Mouse (Mus musculus): ENCODE data around the gene Fbxw20. TPM values are rescaled to one million over a fixed set of nuclear protein-coding genes. Genes with fewer than 3 reads are reported as not detected.
"Not testable (repeated sequence)": the region's sequence is repeated elsewhere in the genome, so short reads cannot be mapped to it uniquely, and the experiment has no call there.

The Fbxw20 gene
- not detected in 2 replicates for polyA plus RNA-seq (2014; fragmentation: Nextera tagmentation; extraction: Ambion mirVana)

DNA sequence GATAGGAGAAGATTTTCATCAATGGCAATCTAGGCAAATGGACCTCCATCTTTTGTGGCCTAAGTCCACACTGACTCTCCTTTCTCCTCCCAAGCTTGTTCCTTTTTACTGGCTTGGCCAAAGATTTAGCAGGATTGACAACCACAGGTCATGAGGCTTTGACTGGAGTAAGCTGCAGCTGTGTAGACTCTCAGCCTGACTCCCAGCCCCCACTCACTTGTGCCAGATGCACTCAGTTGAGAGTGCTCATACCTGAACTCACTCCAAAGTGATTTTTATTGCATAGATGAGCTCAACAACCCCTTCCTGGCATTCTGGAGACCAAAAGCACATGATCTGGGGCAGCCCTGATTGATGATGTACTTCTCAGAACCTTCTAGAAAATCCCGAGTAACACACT is at the start of gene Fbxw20:
Gene Fbxw20 (minus strand): TSS at position 101 of the 400 bp plus-strand sequence.
- H3K4me2 ChIP-seq (ENCODE audit: low read depth, low read length, severe bottlenecking), result no peak within 1 kb of the TSS
- H3K9me3 ChIP-seq (ENCODE audit: control insufficient read depth, low read length), result no peaks in the 10 kb centered on the region
- DNase-seq (ENCODE audit: low spot score), result no peak
- H3K9ac ChIP-seq (ENCODE audit: low read length), result no peak within 1 kb of the TSS
- WGBS, result 94% methylated on average over 1 of the region's 1 CpGs
- no peaks in the 10 kb centered on the region for H3K36me3 ChIP-seq (ENCODE audit: control insufficient read depth, insufficient read depth, low read length)
- no peaks in the 10 kb centered on the region for H3K27me3 ChIP-seq (ENCODE audit: control insufficient read depth, insufficient read depth, low read length)
- H3K4me3 ChIP-seq (ENCODE audit: low read depth, low read length), result no peak within 1 kb of the TSS
- no peak within 1 kb of the TSS for H3K27ac ChIP-seq (ENCODE audit: low read depth, low read length)
- ATAC-seq (replicated peaks; ENCODE audit: low FRiP score), result no peak
- H3K4me1 ChIP-seq (replicated peaks; ENCODE audit: control insufficient read depth, insufficient read depth, low read length), result no peaks in the 10 kb centered on the region

DNA sequence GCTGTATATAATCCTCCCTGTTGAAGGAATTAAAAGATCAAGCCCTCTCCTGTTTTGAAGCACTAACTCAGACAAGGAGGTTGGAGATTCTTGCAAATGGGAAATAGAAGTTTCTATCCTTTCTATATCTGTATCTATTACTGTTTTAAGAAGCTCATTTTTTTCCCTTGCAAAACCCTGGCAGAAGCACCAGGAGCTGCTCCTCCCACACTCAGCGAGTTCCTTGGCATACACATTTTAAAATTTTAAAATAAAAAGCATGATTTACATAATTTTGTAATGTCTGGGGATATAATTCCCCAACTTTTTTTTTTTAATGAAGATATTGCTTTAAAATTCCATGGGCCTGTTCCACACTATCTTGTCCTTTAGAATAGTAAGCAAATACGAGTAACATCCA is 28.5 kb upstream of the Fbxw20 start:
- H3K4me2 ChIP-seq (ENCODE audit: low read depth, low read length, severe bottlenecking), result no peak overlapping the region
- no peaks in the 10 kb centered on the region for H3K9me3 ChIP-seq (ENCODE audit: control insufficient read depth, low read length)
- WGBS, result 74% methylated on average over 2 of the region's 2 CpGs

DNA sequence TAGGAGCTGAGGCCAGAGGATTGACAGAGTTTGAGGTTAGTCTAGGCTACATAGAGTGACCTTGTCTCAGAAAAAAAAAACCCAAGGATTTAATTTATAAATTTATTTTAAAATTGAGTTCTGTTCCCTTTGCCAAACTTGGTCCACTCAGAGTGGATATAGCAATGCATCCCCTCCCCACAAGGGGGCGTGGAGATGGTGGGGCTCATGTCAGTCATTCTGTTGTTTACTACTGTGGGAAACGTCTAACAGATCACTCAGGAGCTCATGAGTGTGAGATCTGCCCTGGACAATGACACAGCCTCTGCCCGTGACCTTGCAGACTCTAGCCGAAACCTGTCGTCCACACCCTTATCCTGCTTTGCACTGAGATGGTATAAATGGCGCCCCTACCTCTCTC is 16.1 kb downstream of the Fbxw20 start:
- no peak overlapping the region for H3K9ac ChIP-seq (ENCODE audit: low read length)
- no peaks in the 10 kb centered on the region for H3K36me3 ChIP-seq (ENCODE audit: control insufficient read depth, insufficient read depth, low read length)
- ATAC-seq (replicated peaks; ENCODE audit: low FRiP score) (no peak), DNase-seq (ENCODE audit: low spot score) (no peak)
- H3K9me3 ChIP-seq (ENCODE audit: control insufficient read depth, low read length), result no peaks in the 10 kb centered on the region
- no peak overlapping the region for H3K4me3 ChIP-seq (ENCODE audit: low read depth, low read length)
- no peak overlapping the region for H3K27ac ChIP-seq (ENCODE audit: low read depth, low read length)
- 78% methylated on average over 6 of the region's 6 CpGs for WGBS
- no peaks in the 10 kb centered on the region for H3K27me3 ChIP-seq (ENCODE audit: control insufficient read depth, insufficient read depth, low read length)
- no peak overlapping the region for H3K4me2 ChIP-seq (ENCODE audit: low read depth, low read length, severe bottlenecking)
- H3K4me1 ChIP-seq (replicated peaks; ENCODE audit: control insufficient read depth, insufficient read depth, low read length), result no peaks in the 10 kb centered on the region

More for the DNA sequence above, 28.5 kb upstream of the Fbxw20 start:
- no peak for ATAC-seq (replicated peaks; ENCODE audit: low FRiP score)
- no peaks in the 10 kb centered on the region for H3K27me3 ChIP-seq (ENCODE audit: control insufficient read depth, insufficient read depth, low read length)
- H3K36me3 ChIP-seq (ENCODE audit: control insufficient read depth, insufficient read depth, low read length), result no peaks in the 10 kb centered on the region
- no peak overlapping the region for H3K9ac ChIP-seq (ENCODE audit: low read length)
- H3K4me1 ChIP-seq (replicated peaks; ENCODE audit: control insufficient read depth, insufficient read depth, low read length), result no peaks in the 10 kb centered on the region
- no peak overlapping the region for H3K27ac ChIP-seq (ENCODE audit: low read depth, low read length)
- no peak for DNase-seq (ENCODE audit: low spot score)
- no peak overlapping the region for H3K4me3 ChIP-seq (ENCODE audit: low read depth, low read length)

DNA sequence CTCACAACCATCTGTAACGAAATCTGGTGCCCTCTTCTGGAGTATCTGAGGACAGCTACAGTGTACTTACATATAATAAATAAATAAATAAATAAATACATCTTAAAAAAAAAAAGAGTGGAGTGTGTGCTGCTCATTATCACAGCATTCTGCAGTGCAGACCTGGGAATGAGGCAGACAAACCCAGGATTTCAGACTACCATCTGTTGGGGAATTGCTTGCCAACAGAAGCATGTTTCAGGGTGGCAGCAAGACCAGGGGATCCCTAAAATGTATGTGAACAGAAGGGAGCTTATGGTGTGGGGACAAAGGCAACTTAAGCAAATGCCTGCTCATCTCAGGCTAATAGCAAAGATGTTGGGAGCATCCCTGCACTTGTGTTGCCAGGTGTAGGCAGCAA is 33.2 kb downstream of the Fbxw20 start:
- not testable (repeated sequence) for ATAC-seq (replicated peaks; ENCODE audit: low FRiP score); H3K27ac ChIP-seq (ENCODE audit: low read depth, low read length); DNase-seq (ENCODE audit: low spot score)

DNA sequence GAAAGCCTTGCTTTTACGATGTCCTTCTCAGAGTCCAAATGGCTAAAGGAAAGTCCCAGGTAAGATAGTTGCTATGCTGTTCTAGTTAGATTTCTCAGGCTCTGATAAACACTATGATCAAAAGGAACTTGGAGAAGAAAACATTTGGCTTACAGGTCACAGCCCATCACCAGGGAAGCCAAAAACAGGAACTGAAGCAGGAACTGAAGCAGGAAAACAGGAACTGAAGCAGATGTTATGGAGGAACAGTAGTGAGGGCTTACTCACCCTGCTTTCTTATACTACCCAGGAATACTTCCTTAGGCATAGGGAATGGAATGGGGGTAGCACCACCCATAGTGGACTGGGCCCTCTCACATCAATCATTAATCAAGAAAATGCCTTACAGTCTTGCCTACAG is 34.2 kb downstream of the Fbxw20 start:
- Histone ChIP-seq H3K9me3 (ENCODE audit: control insufficient read depth, low read length) (no peaks in the 10 kb centered on the region), H3K9ac (ENCODE audit: low read length) (no peak overlapping the region), H3K27ac (ENCODE audit: low read depth, low read length) (no peak overlapping the region), H3K4me2 (ENCODE audit: low read depth, low read length, severe bottlenecking) (no peak overlapping the region), H3K4me3 (ENCODE audit: low read depth, low read length) (no peak overlapping the region), H3K4me1 (replicated peaks; ENCODE audit: control insufficient read depth, insufficient read depth, low read length) (no peaks in the 10 kb centered on the region), H3K36me3 (ENCODE audit: control insufficient read depth, insufficient read depth, low read length) (no peaks in the 10 kb centered on the region), H3K27me3 (ENCODE audit: control insufficient read depth, insufficient read depth, low read length) (no peaks in the 10 kb centered on the region)
- ATAC-seq (replicated peaks; ENCODE audit: low FRiP score), result no peak
- 88% methylated on average over 1 of the region's 1 CpGs for WGBS
- DNase-seq (ENCODE audit: low spot score), result no peak

More for the DNA sequence above, 33.2 kb downstream of the Fbxw20 start:
- not testable (repeated sequence) for H3K4me1 ChIP-seq (replicated peaks; ENCODE audit: control insufficient read depth, insufficient read depth, low read length); H3K9me3 ChIP-seq (ENCODE audit: control insufficient read depth, low read length); H3K36me3 ChIP-seq (ENCODE audit: control insufficient read depth, insufficient read depth, low read length); H3K9ac ChIP-seq (ENCODE audit: low read length); H3K4me2 ChIP-seq (ENCODE audit: low read depth, low read length, severe bottlenecking); H3K27me3 ChIP-seq (ENCODE audit: control insufficient read depth, insufficient read depth, low read length); H3K4me3 ChIP-seq (ENCODE audit: low read depth, low read length)
- WGBS, result 71% methylated on average over 1 of the region's 1 CpGs

DNA sequence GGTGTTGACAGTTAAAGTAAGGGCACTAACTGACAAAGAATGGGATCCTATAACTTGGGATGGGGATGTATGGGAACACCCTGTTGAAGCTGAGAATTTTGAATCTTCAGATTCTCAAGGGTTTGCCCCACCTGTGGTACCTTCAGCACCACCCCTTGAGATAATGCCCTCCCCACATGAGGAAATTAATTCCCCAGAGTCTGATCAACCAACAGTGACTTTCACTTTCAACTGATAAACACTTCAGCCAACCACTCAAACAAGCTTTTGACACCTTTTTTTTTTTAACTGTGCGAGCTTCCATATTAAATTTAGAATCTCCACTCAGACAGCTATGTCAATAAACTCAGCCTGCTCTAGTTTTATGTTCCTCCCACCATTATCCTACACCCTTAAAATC is 35.2 kb downstream of the Fbxw20 start:
- Histone ChIP-seq H3K4me2 (ENCODE audit: low read depth, low read length, severe bottlenecking) (no peak overlapping the region), H3K4me1 (replicated peaks; ENCODE audit: control insufficient read depth, insufficient read depth, low read length) (no peaks in the 10 kb centered on the region), H3K9ac (ENCODE audit: low read length) (no peak overlapping the region), H3K27me3 (ENCODE audit: control insufficient read depth, insufficient read depth, low read length) (no peaks in the 10 kb centered on the region), H3K36me3 (ENCODE audit: control insufficient read depth, insufficient read depth, low read length) (no peaks in the 10 kb centered on the region), H3K4me3 (ENCODE audit: low read depth, low read length) (no peak overlapping the region), H3K9me3 (ENCODE audit: control insufficient read depth, low read length) (no peaks in the 10 kb centered on the region), H3K27ac (ENCODE audit: low read depth, low read length) (no peak overlapping the region)
- WGBS, result 90% methylated on average over 1 of the region's 1 CpGs
- no peak for DNase-seq (ENCODE audit: low spot score)
- no peak for ATAC-seq (replicated peaks; ENCODE audit: low FRiP score)

DNA sequence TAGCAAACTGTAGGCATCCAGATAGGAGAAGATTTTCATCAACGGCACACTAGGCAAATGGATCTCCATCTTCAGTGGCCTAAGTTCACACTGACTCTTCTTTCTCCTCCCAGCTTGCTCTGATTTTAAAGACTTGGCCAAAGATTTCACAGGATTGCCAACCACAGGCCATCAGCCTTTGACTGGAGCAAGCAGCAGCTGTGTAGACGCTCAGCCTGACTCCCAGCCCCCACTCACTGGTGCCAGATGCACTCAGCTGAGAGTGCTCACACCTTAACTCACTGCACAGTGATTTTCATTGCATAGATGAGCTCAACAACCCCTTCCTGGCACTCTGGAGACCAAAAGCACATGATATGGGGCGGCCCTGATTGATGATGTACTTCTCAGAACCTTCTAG is 38.7 kb downstream of the Fbxw20 start, which contains the start of gene Fbxw13:
Gene Fbxw13 (minus strand): TSS at position 101 of the 400 bp plus-strand sequence.
- H3K27me3 ChIP-seq (ENCODE audit: control insufficient read depth, insufficient read depth, low read length), result not testable (repeated sequence)
- WGBS, result 83% methylated on average over 3 of the region's 3 CpGs

DNA sequence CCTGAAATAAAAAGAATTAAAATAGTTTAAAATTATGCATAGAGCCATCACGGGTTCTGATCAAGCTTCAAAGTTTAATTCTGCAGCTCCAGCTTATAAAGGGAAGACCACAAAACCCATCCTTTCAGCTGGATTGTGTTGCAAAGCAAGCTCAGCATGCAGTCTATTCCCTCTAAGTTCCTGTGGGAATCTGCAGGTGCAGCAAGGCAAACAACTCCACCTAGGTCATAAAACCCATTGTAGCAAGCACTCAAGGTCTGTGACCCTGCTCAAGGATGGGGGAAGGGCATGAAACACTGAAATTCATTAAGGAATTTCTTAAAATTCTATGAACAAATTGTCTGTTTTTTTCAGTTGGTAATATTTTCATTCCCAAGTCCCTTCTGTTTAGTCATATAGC is 57.3 kb downstream of the Fbxw20 start:
- WGBS, result 83% methylated on average over 1 of the region's 1 CpGs
- no peak overlapping the region for H3K4me3 ChIP-seq (ENCODE audit: low read depth, low read length)
- no peaks in the 10 kb centered on the region for H3K36me3 ChIP-seq (ENCODE audit: control insufficient read depth, insufficient read depth, low read length)
- H3K4me1 ChIP-seq (replicated peaks; ENCODE audit: control insufficient read depth, insufficient read depth, low read length), result no peaks in the 10 kb centered on the region
- no peak overlapping the region for H3K9ac ChIP-seq (ENCODE audit: low read length)
- no peak for ATAC-seq (replicated peaks; ENCODE audit: low FRiP score)
- H3K4me2 ChIP-seq (ENCODE audit: low read depth, low read length, severe bottlenecking), result no peak overlapping the region
- H3K27me3 ChIP-seq (ENCODE audit: control insufficient read depth, insufficient read depth, low read length), result no peaks in the 10 kb centered on the region
- no peaks in the 10 kb centered on the region for H3K9me3 ChIP-seq (ENCODE audit: control insufficient read depth, low read length)
- DNase-seq (ENCODE audit: low spot score), result no peak
- H3K27ac ChIP-seq (ENCODE audit: low read depth, low read length), result no peak overlapping the region

More for the DNA sequence above, 38.7 kb downstream of the Fbxw20 start, which contains the start of gene Fbxw13:
- H3K36me3 ChIP-seq (ENCODE audit: control insufficient read depth, insufficient read depth, low read length); DNase-seq (ENCODE audit: low spot score); H3K9ac ChIP-seq (ENCODE audit: low read length); H3K27ac ChIP-seq (ENCODE audit: low read depth, low read length); H3K4me1 ChIP-seq (replicated peaks; ENCODE audit: control insufficient read depth, insufficient read depth, low read length); H3K4me3 ChIP-seq (ENCODE audit: low read depth, low read length); H3K4me2 ChIP-seq (ENCODE audit: low read depth, low read length, severe bottlenecking); ATAC-seq (replicated peaks; ENCODE audit: low FRiP score); H3K9me3 ChIP-seq (ENCODE audit: control insufficient read depth, low read length): not testable (repeated sequence)

DNA sequence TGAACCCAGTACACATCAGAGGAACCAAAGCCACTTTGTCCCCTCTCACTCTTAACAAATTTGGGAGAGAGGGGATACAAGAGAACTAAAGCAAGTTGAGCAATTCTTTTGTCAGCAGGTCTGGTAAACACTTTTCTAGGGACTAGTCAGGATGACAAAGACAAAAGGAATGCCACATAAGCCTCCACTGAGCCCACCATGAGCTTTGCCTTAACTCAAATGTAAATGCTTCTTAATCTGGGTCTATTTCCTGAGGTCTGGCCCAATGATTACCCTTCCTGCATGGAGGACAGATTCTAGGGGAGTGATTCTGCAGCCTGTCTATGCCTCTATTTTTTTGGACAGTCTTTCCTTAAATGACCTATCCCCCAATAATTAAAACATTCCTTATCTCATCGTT is 58.3 kb downstream of the Fbxw20 start:
- Histone ChIP-seq H3K36me3 (ENCODE audit: control insufficient read depth, insufficient read depth, low read length) (no peaks in the 10 kb centered on the region), H3K4me3 (ENCODE audit: low read depth, low read length) (no peak overlapping the region), H3K9me3 (ENCODE audit: control insufficient read depth, low read length) (no peaks in the 10 kb centered on the region), H3K27ac (ENCODE audit: low read depth, low read length) (no peak overlapping the region), H3K4me2 (ENCODE audit: low read depth, low read length, severe bottlenecking) (no peak overlapping the region), H3K4me1 (replicated peaks; ENCODE audit: control insufficient read depth, insufficient read depth, low read length) (no peaks in the 10 kb centered on the region), H3K9ac (ENCODE audit: low read length) (no peak overlapping the region), H3K27me3 (ENCODE audit: control insufficient read depth, insufficient read depth, low read length) (no peaks in the 10 kb centered on the region)
- DNase-seq (ENCODE audit: low spot score), result no peak
- ATAC-seq (replicated peaks; ENCODE audit: low FRiP score), result no peak
- 83% methylated on average over 1 of the region's 1 CpGs for WGBS
